Mouse (Mus musculus): ENCODE measurements at regions not wholly inside any gene's neighbourhood (a gene's known extent, or its start where the extent isn't known, plus 50 kb on each side); places are given as distances from the start of the nearest gene placed in this dataset.

GRCm38 (mm10) chr11:65597298-65598076, 190.6 kb downstream of the Map2k4 start:
- Histone ChIP-seq H3K4me2 (ENCODE audit: low read depth, low read length) (no peak overlapping the region), H3K9ac (ENCODE audit: low read length) (no peak overlapping the region), H3K36me3 (ENCODE audit: control insufficient read depth, insufficient read depth) (no peaks in the 10 kb centered on the region), H3K9me3 (replicated peaks; ENCODE audit: control insufficient read depth, low read length) (no peaks in the 10 kb centered on the region), H3K27me3 (ENCODE audit: control insufficient read depth, insufficient read depth, low read length) (no peaks in the 10 kb centered on the region), H3K27ac (ENCODE audit: low read length) (no peak overlapping the region), H3K4me1 (ENCODE audit: control insufficient read depth, insufficient read depth, low read length) (no peaks in the 10 kb centered on the region), H3K4me3 (ENCODE audit: low read length) (no peak overlapping the region)
- 74% methylated on average over 2 of the region's 2 CpGs for WGBS
- no peak for ATAC-seq (replicated peaks; ENCODE audit: extremely low read depth, insufficient read depth, low FRiP score)

- 58% methylated on average over 3 of the region's 3 CpGs for WGBS
- no peaks in the 10 kb centered on the region for H3K27me3 ChIP-seq (ENCODE audit: control insufficient read depth, insufficient read depth, low read length)
Observed at GRCm38 (mm10) chr11:65588491-65588890, 199.6 kb downstream of the Map2k4 start.

DNA sequence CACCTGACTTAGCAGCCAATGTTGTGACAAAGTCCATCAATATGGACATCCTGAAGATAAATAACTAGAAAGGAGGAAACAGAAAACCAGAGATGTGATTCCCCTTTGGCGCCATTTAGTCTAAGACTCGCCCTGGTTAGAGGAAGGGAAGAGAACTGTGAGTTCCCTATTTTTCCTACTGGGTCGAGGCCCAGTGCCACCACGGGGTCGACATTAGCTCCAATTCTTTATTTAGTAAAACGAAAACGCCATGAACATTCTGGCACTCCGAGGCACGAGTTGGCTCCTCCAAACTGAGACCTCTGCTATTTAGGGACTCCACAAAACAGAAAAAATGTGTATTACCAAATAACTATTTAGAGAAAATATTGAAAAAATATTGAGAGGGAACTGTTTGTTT, 220.3 kb downstream of the Map2k4 start:
- no peak for ATAC-seq (replicated peaks; ENCODE audit: extremely low read depth, insufficient read depth, low FRiP score)
- H3K9me3 ChIP-seq (replicated peaks; ENCODE audit: control insufficient read depth, low read length): 0 out of 2 replicates have a peak, but pooled peaks cover 2% of the 10 kb centered on the region
- H3K36me3 ChIP-seq (ENCODE audit: control insufficient read depth, insufficient read depth): no peaks in the 10 kb centered on the region
- no peak overlapping the region for H3K4me3 ChIP-seq (ENCODE audit: low read length)
- no peaks in the 10 kb centered on the region for H3K27me3 ChIP-seq (ENCODE audit: control insufficient read depth, insufficient read depth, low read length)
- no peak overlapping the region for H3K27ac ChIP-seq (ENCODE audit: low read length)
- no peak overlapping the region for H3K4me2 ChIP-seq (ENCODE audit: low read depth, low read length)
- WGBS: 81% methylated on average over 9 of the region's 9 CpGs
- H3K9ac ChIP-seq (ENCODE audit: low read length): no peak overlapping the region
- no peaks in the 10 kb centered on the region for H3K4me1 ChIP-seq (ENCODE audit: control insufficient read depth, insufficient read depth, low read length)

More at GRCm38 (mm10) chr11:65588491-65588890, 199.6 kb downstream of the Map2k4 start:
- Histone ChIP-seq H3K9ac (ENCODE audit: low read length) (no peak overlapping the region), H3K36me3 (ENCODE audit: control insufficient read depth, insufficient read depth) (no peaks in the 10 kb centered on the region), H3K9me3 (replicated peaks; ENCODE audit: control insufficient read depth, low read length) (no peaks in the 10 kb centered on the region), H3K4me1 (ENCODE audit: control insufficient read depth, insufficient read depth, low read length) (no peaks in the 10 kb centered on the region), H3K4me3 (ENCODE audit: low read length) (no peak overlapping the region), H3K27ac (ENCODE audit: low read length) (no peak overlapping the region), H3K4me2 (ENCODE audit: low read depth, low read length) (no peak overlapping the region)
- no peak for ATAC-seq (replicated peaks; ENCODE audit: extremely low read depth, insufficient read depth, low FRiP score)

DNA sequence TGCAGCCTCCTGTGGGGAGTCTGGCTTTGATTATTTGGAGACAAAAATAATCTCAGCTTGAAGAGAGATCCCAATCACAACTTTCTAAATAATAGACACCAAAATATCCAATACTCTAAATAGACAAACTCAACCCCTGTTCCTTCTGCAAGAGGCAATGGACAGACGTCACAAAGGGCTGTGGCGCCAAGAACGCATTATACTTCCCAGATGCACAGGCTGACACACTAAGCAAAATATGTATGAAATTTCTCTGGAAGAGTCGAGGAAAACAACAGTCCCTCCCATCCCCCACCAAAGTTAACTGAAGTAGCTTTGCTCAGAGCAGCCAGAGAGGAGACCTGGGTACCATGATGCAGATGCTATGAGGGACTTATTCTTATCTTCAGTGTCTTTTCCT, 229.9 kb downstream of the Map2k4 start:
- no peak for ATAC-seq (replicated peaks; ENCODE audit: extremely low read depth, insufficient read depth, low FRiP score)

GRCm38 (mm10) chr11:65551073-65551472, 237.0 kb downstream of the Map2k4 start:
- no peaks in the 10 kb centered on the region for H3K9me3 ChIP-seq (replicated peaks; ENCODE audit: control insufficient read depth, low read length)
- no peak overlapping the region for H3K4me2 ChIP-seq (ENCODE audit: low read depth, low read length)
- H3K36me3 ChIP-seq (ENCODE audit: control insufficient read depth, insufficient read depth): no peaks in the 10 kb centered on the region
- no peak overlapping the region for H3K4me3 ChIP-seq (ENCODE audit: low read length)
- no peaks in the 10 kb centered on the region for H3K4me1 ChIP-seq (ENCODE audit: control insufficient read depth, insufficient read depth, low read length)
- 75% methylated on average over 6 of the region's 6 CpGs for WGBS
- no peak for ATAC-seq (replicated peaks; ENCODE audit: extremely low read depth, insufficient read depth, low FRiP score)
- H3K27ac ChIP-seq (ENCODE audit: low read length): no peak overlapping the region
- H3K27me3 ChIP-seq (ENCODE audit: control insufficient read depth, insufficient read depth, low read length): no peaks in the 10 kb centered on the region
- H3K9ac ChIP-seq (ENCODE audit: low read length): no peak overlapping the region

More for the DNA sequence above, 229.9 kb downstream of the Map2k4 start:
- no peaks in the 10 kb centered on the region for H3K4me1 ChIP-seq (ENCODE audit: control insufficient read depth, insufficient read depth, low read length)
- no peak overlapping the region for H3K4me3 ChIP-seq (ENCODE audit: low read length)
- no peak overlapping the region for H3K9ac ChIP-seq (ENCODE audit: low read length)
- WGBS: 69% methylated on average over 4 of the region's 4 CpGs
- no peaks in the 10 kb centered on the region for H3K27me3 ChIP-seq (ENCODE audit: control insufficient read depth, insufficient read depth, low read length)
- no peaks in the 10 kb centered on the region for H3K36me3 ChIP-seq (ENCODE audit: control insufficient read depth, insufficient read depth)
- no peaks in the 10 kb centered on the region for H3K9me3 ChIP-seq (replicated peaks; ENCODE audit: control insufficient read depth, low read length)
- no peak overlapping the region for H3K27ac ChIP-seq (ENCODE audit: low read length)
- H3K4me2 ChIP-seq (ENCODE audit: low read depth, low read length): no peak overlapping the region

DNA sequence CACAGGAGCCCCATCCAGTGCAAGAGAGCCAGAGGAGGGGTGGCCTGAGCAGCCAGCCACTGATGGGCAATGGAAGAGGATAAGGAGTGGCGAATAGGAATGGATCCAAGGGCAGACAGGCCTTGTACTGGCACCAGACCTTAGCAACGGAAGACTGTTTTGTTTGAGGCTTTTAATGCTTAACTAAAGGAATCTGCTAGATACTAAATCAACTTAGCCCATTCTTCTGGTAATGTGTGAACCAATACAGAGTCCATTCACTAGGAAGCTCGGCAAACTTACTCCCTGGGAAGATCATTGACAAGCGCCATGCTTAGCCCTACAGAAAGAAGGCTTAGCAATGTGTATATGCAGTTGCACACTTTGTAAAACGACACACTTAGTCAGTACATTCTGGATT, 243.8 kb downstream of the Map2k4 start:
- Histone ChIP-seq H3K4me1 (ENCODE audit: control insufficient read depth, insufficient read depth, low read length) (no peaks in the 10 kb centered on the region), H3K9ac (ENCODE audit: low read length) (no peak overlapping the region), H3K4me2 (ENCODE audit: low read depth, low read length) (no peak overlapping the region), H3K36me3 (ENCODE audit: control insufficient read depth, insufficient read depth) (no peaks in the 10 kb centered on the region), H3K4me3 (ENCODE audit: low read length) (no peak overlapping the region), H3K27me3 (ENCODE audit: control insufficient read depth, insufficient read depth, low read length) (no peaks in the 10 kb centered on the region), H3K9me3 (replicated peaks; ENCODE audit: control insufficient read depth, low read length) (no peaks in the 10 kb centered on the region), H3K27ac (ENCODE audit: low read length) (no peak overlapping the region)
- ATAC-seq (replicated peaks; ENCODE audit: extremely low read depth, insufficient read depth, low FRiP score): no peak
- 89% methylated on average over 5 of the region's 5 CpGs for WGBS

GRCm38 (mm10) chr11:65543581-65543980, 244.5 kb downstream of the Map2k4 start:
- ATAC-seq (replicated peaks; ENCODE audit: extremely low read depth, insufficient read depth, low FRiP score): no peak
- no peaks in the 10 kb centered on the region for H3K36me3 ChIP-seq (ENCODE audit: control insufficient read depth, insufficient read depth)
- WGBS: 83% methylated on average over 3 of the region's 3 CpGs

GRCm38 (mm10) chr11:65537046-65537630, 251.0 kb downstream of the Map2k4 start:
- Histone ChIP-seq H3K9me3 (replicated peaks; ENCODE audit: control insufficient read depth, low read length) (no peaks in the 10 kb centered on the region), H3K4me1 (ENCODE audit: control insufficient read depth, insufficient read depth, low read length) (no peaks in the 10 kb centered on the region), H3K9ac (ENCODE audit: low read length) (no peak overlapping the region), H3K27ac (ENCODE audit: low read length) (no peak overlapping the region), H3K4me2 (ENCODE audit: low read depth, low read length) (no peak overlapping the region), H3K27me3 (ENCODE audit: control insufficient read depth, insufficient read depth, low read length) (no peaks in the 10 kb centered on the region), H3K36me3 (ENCODE audit: control insufficient read depth, insufficient read depth) (no peaks in the 10 kb centered on the region), H3K4me3 (ENCODE audit: low read length) (no peak overlapping the region)
- no peak for ATAC-seq (replicated peaks; ENCODE audit: extremely low read depth, insufficient read depth, low FRiP score)
- 86% methylated on average over 16 of the region's 16 CpGs for WGBS

More at GRCm38 (mm10) chr11:65543581-65543980, 244.5 kb downstream of the Map2k4 start:
- Histone ChIP-seq H3K27me3 (ENCODE audit: control insufficient read depth, insufficient read depth, low read length) (no peaks in the 10 kb centered on the region), H3K4me1 (ENCODE audit: control insufficient read depth, insufficient read depth, low read length) (no peaks in the 10 kb centered on the region), H3K9me3 (replicated peaks; ENCODE audit: control insufficient read depth, low read length) (no peaks in the 10 kb centered on the region), H3K9ac (ENCODE audit: low read length) (no peak overlapping the region), H3K4me2 (ENCODE audit: low read depth, low read length) (no peak overlapping the region), H3K4me3 (ENCODE audit: low read length) (no peak overlapping the region), H3K27ac (ENCODE audit: low read length) (no peak overlapping the region)

DNA sequence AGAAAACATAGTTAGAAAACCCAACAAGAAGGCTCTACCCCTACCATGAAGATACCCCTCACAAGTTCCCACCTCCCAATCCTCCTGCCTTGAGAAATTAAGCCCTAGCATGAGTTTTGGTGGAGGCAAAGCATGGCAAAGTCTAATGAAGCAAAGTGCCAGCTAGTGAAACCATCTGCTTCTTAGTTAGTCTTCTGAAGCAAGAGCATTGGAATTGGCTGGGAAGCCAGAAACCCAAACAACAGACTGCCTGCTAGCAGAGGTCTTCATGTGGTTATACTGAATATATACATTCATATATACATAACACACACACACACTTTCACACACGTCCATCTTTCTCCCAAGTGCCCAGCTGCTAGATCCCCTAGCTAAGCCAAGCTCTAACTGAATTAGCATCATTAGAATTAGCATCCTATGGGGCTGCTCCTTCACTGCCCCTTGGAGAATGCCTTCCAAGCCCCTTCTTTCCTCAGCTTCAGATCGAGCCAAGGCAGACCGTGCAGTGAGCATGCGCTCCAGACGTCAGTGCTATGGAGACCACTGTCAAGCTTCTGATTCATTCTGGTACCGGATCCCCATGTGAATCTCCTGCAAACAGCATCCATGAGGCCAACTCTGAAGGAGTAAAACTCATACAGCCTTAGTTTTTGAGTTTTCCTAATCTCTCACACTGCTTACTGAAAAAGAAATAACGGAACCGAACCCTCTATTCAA, 252.2 kb downstream of the Map2k4 start:
- H3K9me3 ChIP-seq (replicated peaks; ENCODE audit: control insufficient read depth, low read length): no peaks in the 10 kb centered on the region
- WGBS: 89% methylated on average over 8 of the region's 8 CpGs
- H3K4me2 ChIP-seq (ENCODE audit: low read depth, low read length): no peak overlapping the region
- H3K27ac ChIP-seq (ENCODE audit: low read length): no peak overlapping the region
- no peaks in the 10 kb centered on the region for H3K36me3 ChIP-seq (ENCODE audit: control insufficient read depth, insufficient read depth)
- no peaks in the 10 kb centered on the region for H3K27me3 ChIP-seq (ENCODE audit: control insufficient read depth, insufficient read depth, low read length)
- H3K9ac ChIP-seq (ENCODE audit: low read length): no peak overlapping the region
- ATAC-seq (replicated peaks; ENCODE audit: extremely low read depth, insufficient read depth, low FRiP score): no peak
- no peak overlapping the region for H3K4me3 ChIP-seq (ENCODE audit: low read length)
- no peaks in the 10 kb centered on the region for H3K4me1 ChIP-seq (ENCODE audit: control insufficient read depth, insufficient read depth, low read length)
